Mouse (Mus musculus): ENCODE measurements around the gene Nlrp9c.
"Not testable (repeated sequence)": the region's sequence is repeated elsewhere in the genome, so short reads cannot be mapped to it uniquely, and the experiment has no call there.

The Nlrp9c gene

GRCm38 (mm10) chr7:26403600-26403999 is at the start of gene Nlrp9c:
TSS of gene Nlrp9c (minus strand) at chr7:26403700.
- not testable (repeated sequence) for DNase-seq (ENCODE audit: low spot score in 2 of 2)

- no peak for DNase-seq (ENCODE audit: low spot score in 2 of 2)
Observed at GRCm38 (mm10) chr7:26434813-26435212, 31.3 kb upstream of the Nlrp9c start, which contains the start of gene Nlrp4a. TSS of gene Nlrp4a (plus strand) at chr7:26435113.

DNA sequence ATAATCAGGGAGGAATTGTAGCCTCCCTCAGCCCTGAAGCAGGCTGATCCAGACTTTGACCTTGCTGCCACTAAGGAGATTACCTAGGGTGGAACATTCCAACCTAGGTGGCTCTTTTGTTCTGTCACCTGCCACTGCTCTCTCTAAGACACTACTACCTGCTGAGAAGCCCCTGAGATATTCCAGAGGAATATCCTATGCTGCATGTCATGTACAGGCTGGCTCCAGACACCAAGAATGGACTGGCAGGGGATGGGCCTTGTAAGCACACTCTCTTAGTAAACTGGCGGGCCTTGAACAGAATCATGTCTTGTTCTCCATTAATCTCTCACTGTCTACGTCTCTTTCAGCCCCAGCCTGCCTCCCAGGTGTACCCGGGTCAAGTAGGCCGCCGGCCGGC is 11.7 kb downstream of the Nlrp9c start:
- DNase-seq (ENCODE audit: low spot score in 2 of 2): not testable (repeated sequence)

DNA sequence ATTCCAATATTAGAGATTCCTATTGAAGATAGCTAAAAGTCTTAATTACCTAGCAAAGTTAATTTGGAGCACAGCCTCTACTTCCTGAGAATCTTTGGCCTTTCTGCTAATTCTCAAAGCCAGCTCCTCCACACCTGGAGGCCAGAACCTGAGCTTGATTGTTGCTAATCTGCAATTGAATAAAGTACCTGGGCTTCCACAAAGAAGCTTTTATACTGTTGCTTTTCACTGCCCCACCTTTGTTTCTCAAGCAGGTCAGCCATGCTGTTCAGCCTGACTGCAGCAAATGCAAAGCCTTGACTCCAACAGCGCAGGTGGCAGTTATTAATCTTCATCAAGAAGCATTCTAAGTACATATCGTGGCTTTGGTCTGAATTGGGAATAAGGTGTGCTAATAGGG is 12.4 kb downstream of the Nlrp9c start:
- not testable (repeated sequence) for DNase-seq (ENCODE audit: low spot score in 2 of 2)

- DNase-seq (ENCODE audit: low spot score in 2 of 2): not testable (repeated sequence)
Observed at GRCm38 (mm10) chr7:26386691-26387090, 16.8 kb downstream of the Nlrp9c start.

DNA sequence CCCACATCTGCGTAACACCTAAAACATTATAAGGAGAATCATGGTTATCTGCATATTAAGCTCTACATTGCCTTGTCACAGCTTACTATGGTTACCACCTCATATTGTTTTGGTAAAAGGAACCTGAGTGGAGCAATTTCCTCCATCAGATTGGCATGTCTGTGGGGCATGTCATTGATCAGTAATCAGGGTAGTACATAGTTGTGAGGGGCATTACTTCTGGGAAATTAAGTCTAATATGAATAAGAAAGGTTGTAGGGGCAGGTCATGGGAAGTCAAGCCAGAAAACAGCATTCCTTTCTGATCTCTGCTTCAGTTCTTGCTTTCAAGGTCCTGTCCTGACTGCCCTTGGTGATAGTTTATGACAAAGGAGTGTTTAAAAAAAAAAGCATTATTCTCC is 22.7 kb downstream of the Nlrp9c start:
- no peak for DNase-seq (ENCODE audit: low spot score in 2 of 2)

DNA sequence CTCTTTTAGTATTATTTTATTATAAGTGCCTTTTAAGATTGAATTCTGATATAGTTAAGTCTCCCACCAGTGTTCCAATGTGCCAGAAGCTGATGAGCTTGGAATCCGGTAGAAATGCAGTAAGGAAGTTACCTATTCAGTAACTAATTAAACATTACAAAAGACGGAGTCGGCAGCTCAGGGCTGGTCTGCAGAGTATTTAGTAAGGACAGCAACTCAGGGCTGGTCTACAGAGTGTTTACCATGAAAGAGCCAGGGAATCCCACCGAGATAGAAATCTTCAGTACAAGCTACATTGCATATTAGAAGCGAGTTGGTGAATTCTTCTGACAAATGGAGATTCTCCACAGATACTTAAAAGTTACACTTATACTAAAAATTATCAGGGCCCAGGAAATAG is 30.3 kb downstream of the Nlrp9c start:
- DNase-seq (ENCODE audit: low spot score in 2 of 2): not testable (repeated sequence)

DNA sequence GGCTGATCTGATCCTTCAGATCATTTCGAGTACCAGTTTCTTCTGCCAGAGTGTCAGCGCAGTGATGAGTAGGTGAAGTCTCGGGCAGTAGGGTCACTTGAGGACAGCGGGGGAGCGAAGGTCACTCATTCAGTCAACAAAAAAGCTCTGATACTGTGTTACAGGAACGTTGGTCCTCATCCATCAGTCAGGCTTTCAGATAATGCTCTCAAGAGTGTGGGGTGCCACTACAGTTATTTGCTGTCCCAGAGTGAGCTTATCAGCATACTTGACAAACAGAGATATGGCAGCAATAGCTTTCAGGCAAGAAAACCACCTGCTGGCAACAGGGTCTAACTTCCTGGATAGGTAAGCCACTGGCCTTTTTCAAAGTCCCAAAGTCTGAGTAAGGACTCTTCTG is 46.8 kb downstream of the Nlrp9c start:
- not testable (repeated sequence) for DNase-seq (ENCODE audit: low spot score in 2 of 2)

- DNase-seq (ENCODE audit: low spot score in 2 of 2): not testable (repeated sequence)
Observed at GRCm38 (mm10) chr7:26352258-26352657, 51.2 kb downstream of the Nlrp9c start.

DNA sequence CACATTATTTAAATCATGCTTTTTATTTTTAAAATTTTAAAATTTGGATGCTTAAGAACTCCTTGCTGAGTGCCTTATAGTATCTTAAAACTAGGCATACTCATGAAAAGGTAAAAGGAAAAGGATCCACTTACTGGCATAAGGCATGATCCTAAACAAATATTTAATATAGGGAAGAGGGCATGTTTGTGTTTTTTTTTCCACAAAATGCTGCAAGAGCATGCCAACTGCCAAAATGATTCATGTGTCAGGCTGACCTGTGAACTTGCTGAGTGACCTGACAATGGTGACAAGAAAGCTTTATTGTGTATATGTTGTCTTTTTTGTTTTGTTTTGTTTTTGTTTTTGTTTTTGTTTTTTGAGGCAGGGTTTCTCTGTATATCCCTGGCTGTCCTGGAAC is 53.3 kb downstream of the Nlrp9c start:
- not testable (repeated sequence) for DNase-seq (ENCODE audit: low spot score in 2 of 2)

DNA sequence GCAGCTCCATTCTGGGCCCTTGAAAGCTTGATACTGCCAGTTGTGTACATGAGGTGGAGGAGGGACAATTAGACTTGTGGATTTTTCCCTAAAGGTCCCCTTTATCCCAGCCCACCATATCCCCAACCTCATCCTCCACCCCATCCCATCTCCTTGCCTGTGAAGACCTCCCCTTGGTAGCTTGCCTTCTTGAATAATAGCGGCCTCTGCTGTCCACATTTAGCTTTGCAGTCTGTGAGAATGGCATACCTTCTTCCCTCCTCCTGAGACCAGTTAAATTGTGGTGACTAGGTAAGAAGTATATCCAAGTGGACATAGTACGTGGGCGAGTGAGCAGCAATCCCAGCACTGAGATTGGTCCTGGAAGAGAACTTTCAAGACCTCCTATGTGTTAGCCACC is 83.1 kb downstream of the Nlrp9c start:
- peak; percentile 5 to 14 for DNase-seq (ENCODE audit: low spot score in 2 of 2)

DNA sequence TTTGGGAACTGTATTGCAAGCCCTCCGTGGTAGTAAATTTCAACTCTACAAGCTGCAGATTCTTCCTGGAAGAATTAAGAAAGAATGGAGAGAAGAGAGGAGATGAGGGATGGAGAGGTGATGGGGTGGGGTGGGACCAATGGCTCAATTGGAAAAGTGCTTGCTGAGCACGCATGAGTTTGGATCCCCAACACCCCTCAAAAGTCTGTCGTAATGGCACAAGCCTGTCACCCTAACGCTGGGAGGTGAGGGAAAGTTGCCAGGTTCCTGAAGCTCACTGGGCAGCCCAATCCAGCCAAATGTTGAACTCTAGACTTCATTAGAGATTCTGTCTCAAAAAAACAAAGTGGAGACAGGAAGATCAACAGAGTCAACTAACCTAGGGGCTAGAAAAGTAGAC is 87.7 kb downstream of the Nlrp9c start:
- DNase-seq (ENCODE audit: low spot score in 2 of 2): not testable (repeated sequence)

DNA sequence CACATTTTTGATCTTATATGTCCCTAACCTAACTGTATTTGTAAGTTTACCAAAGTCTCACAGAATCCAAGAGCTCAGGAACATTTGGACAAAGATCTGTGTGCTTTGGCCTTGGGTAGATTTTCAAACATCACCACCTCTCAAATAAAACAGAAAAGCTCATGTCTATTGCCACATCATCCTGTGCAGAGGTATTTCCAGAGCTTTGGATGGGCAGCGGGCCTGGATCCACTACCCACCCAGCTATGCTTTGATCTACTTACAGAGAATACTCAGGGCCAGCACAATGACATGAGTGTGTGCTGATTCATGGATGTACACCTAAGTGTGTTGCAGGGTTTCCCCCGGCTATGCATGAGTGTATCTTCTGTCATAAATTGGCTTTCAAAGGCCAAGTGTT is 88.3 kb downstream of the Nlrp9c start:
- DNase-seq (ENCODE audit: low spot score in 2 of 2): not testable (repeated sequence)

DNA sequence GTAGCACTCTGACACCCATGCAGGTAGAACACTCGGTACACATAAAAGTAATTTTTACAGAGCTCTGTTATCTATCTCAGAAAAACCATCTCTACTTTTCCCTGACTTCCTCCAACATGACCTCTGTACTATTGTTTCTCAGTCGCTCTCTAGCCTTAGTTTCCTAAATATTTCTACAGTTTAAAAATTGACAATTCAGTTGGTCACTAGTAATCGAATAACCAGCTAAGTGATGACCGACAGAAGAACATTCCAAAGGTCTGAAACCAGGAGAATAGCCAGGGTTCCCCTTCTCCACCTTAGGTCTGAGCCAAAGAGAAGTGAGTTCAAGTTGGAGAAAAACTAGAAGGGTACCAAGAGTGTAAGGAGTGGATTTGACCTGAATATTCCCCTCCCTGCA is 91.7 kb downstream of the Nlrp9c start:
- not testable (repeated sequence) for DNase-seq (ENCODE audit: low spot score in 2 of 2)

DNA sequence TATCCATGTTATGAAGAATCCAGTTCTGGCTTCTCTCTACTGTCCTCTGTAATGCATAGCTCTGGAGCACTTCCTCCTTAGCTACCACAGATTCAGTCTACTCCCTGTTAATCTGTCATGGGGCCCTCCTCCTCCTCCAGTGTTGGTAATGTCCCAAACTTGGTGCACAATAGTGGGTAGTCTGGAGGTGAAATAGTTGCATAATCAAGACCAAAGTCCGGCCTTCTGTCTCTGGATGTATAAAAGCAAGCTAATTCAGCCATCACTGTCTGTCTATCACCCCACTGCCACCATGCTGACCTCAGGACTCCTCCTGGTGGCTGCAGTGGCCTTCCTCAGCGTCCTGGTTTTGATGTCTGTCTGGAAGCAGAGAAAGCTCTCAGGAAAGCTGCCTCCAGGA is 96.6 kb downstream of the Nlrp9c start, which contains the start of gene Cyp2a4:
TSS of gene Cyp2a4 (plus strand) at position 244 of the 400 bp plus-strand sequence.
- not testable (repeated sequence) for DNase-seq (ENCODE audit: low spot score in 2 of 2)

DNA sequence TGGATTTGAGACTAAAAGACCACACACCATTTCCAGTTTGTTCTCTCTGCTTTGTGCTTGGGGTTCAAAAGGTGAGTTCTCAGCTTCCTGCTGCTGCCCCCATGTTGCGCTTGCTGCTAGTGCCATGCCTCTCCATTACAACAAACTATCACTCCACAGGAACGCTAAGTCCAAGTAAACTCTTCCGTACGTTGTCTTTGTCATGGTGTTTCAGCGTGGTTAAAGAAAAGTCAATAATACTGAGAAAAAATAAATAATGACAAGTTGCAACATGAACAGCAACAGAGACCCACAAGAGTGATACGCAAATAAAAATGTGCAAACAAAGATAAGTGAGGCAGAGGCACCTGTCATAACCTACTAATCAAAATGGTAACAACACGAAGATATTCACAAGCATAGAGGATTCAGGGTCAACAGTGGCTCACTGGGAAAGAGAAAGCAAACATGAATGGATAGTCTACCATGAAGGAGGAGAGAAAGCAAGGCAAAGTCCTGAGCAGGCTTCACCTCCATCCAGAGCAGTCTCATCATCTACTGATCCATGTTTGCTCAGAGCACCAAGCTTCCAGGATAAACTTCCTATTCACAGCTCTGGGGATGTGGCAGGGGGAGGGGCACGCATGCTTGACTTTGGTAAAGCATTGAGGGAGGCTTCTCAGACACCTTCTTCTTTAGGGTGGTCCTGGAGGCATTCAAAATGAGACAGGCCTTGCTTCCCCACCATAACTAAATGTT is 99.9 kb downstream of the Nlrp9c start:
- DNase-seq (ENCODE audit: low spot score in 2 of 2): not testable (repeated sequence)
